Mouse (Mus musculus): ENCODE results near the gene Nagpa. TPM values are rescaled to one million over a fixed set of nuclear protein-coding genes. Genes with fewer than 3 reads are reported as not detected.

Nagpa gene
- total and polyA plus RNA-seq, 3 experiments, result 34.0 to 60.5 TPM; not detected in 1

- peaks cover 4 to 10% of the 10 kb centered on the region in 2 experiments for H3K4me1 ChIP-seq (ENCODE audit: control insufficient read depth in 1 of 2, insufficient read depth in 2 of 2, low read length in 2 of 2)
- peak within 1 kb of the TSS; percentile 83 to 96 for H3K4me3 ChIP-seq (ENCODE audit: control insufficient read depth in 1 of 2, insufficient read depth in 1 of 2, low read depth in 2 of 2, low read length in 2 of 2)
- peak within 1 kb of the TSS; percentile 88 for H3K9ac ChIP-seq (ENCODE audit: control insufficient read depth, low read depth, low read length, poor library complexity, severe bottlenecking)
- DNase-seq (ENCODE audit: low read depth, low spot score), result peak; percentile 98
- no peaks in the 10 kb centered on the region for H3K9me3 ChIP-seq (replicated peaks; ENCODE audit: insufficient read depth, low read length)
- peaks cover 7% of the 10 kb centered on the region for H3K79me2 ChIP-seq (ENCODE audit: control insufficient read depth, insufficient read depth, low read length, poor library complexity)
- H3K27ac ChIP-seq (ENCODE audit: control insufficient read depth, low read depth, low read length), result peak within 1 kb of the TSS; percentile 54
- H3K27me3 ChIP-seq (ENCODE audit: control insufficient read depth in 1 of 2, insufficient read depth in 2 of 2, low read length in 2 of 2), result no peaks in the 10 kb centered on the region
- peaks cover 0 to 13% of the 10 kb centered on the region in 2 experiments; a peak in 2 of 4 replicates for H3K36me3 ChIP-seq (ENCODE audit: control insufficient read depth in 1 of 2, insufficient read depth in 2 of 2, low read length in 2 of 2)
- TF ChIP-seq ZKSCAN1 (IDR thresholded peaks at IDR 0.05; ENCODE audit: low read depth, low read length) (no peak), HCFC1 (IDR thresholded peaks at IDR 0.05; ENCODE audit: low read depth, low read length) (peak; percentile 84), SIN3A (IDR thresholded peaks at IDR 0.05; ENCODE audit: low read length) (peak; percentile 95), ETS1 (IDR thresholded peaks at IDR 0.05; ENCODE audit: low read depth, low read length) (peak; percentile 37; the same call in 1 of the 2 replicates), EP300 (IDR thresholded peaks at IDR 0.05; ENCODE audit: low read depth in 1 of 2, low read length in 2 of 2) (0 out of 4 replicates have a peak, but pooled peaks of 1 of the 2 experiments have one; percentile 13), CHD2 (IDR thresholded peaks at IDR 0.05; ENCODE audit: low read length) (no peak), MYB (IDR thresholded peaks at IDR 0.05; ENCODE audit: low read depth, low read length) (no peak), MAZ (IDR thresholded peaks at IDR 0.05; ENCODE audit: low read depth, low read length) (no peak), ZNF384 (IDR thresholded peaks at IDR 0.05; ENCODE audit: low read depth, low read length) (no peak), CTCF (IDR thresholded peaks at IDR 0.05 in 2 of 3, conservative IDR thresholded peaks at IDR 0.05 in 1 of 3; ENCODE audit: control insufficient read depth in 1 of 3, insufficient read depth in 1 of 3, low read depth in 2 of 3, low read length in 3 of 3, poor library complexity in 1 of 3, severe bottlenecking in 1 of 3) (no peak), USF1 (IDR thresholded peaks at IDR 0.05; ENCODE audit: low read depth, low read length) (peak; percentile 99), CHD1 (IDR thresholded peaks at IDR 0.05; ENCODE audit: low read depth, low read length) (no peak), MAFK (IDR thresholded peaks at IDR 0.05; ENCODE audit: borderline replicate concordance, low read depth, low read length) (no peak), RAD21 (IDR thresholded peaks at IDR 0.05; ENCODE audit: low read depth, low read length) (no peak), GABPA (IDR thresholded peaks at IDR 0.05; ENCODE audit: low read depth, low read length) (no peak), RCOR1 (IDR thresholded peaks at IDR 0.05; ENCODE audit: low read depth, low read length) (no peak), ZC3H11A (IDR thresholded peaks at IDR 0.05; ENCODE audit: low read depth, low read length) (no peak), ELF1 (IDR thresholded peaks at IDR 0.05; ENCODE audit: low read depth, low read length) (peak; percentile 86), POLR2AphosphoS5 (IDR thresholded peaks at IDR 0.05; ENCODE audit: borderline replicate concordance, low read depth, low read length) (no peak), MXI1 (IDR thresholded peaks at IDR 0.05; ENCODE audit: low read depth, low read length) (peak; percentile 98), MAX (IDR thresholded peaks at IDR 0.05; ENCODE audit: low read length) (peak; percentile 97), KAT2A (conservative IDR thresholded peaks at IDR 0.05; ENCODE audit: low read depth, low read length) (no peak), POLR2A (IDR thresholded peaks at IDR 0.05; ENCODE audit: control insufficient read depth in 1 of 2, insufficient read depth in 1 of 2, low read depth in 1 of 2, low read length in 2 of 2, poor library complexity in 1 of 2) (peak; percentile 99 to 100), MYC (IDR thresholded peaks at IDR 0.05; ENCODE audit: low read depth, low read length) (peak; percentile 90), GATA1 (IDR thresholded peaks at IDR 0.05; ENCODE audit: low read depth, low read length) (no peak), TBP (IDR thresholded peaks at IDR 0.05; ENCODE audit: low read depth, low read length) (peak; percentile 67; the same call in 1 of the 2 replicates), NELFE (IDR thresholded peaks at IDR 0.05; ENCODE audit: low read depth, low read length) (peak; percentile 98), ZMIZ1 (IDR thresholded peaks at IDR 0.05; ENCODE audit: low read depth, low read length) (peak; percentile 75; the same call in 1 of the 2 replicates), POLR2AphosphoS2 (IDR thresholded peaks at IDR 0.05; ENCODE audit: low read length) (peak; percentile 88; the same call in 1 of the 2 replicates), MEF2A (IDR thresholded peaks at IDR 0.05; ENCODE audit: extremely low read depth, insufficient replicate concordance, low read depth, low read length, poor library complexity, severe bottlenecking) (no peak), TCF12 (IDR thresholded peaks at IDR 0.05; ENCODE audit: low read depth, low read length) (peak; percentile 52), NRF1 (IDR thresholded peaks at IDR 0.05; ENCODE audit: insufficient read depth, low read depth, low read length, poor library complexity, severe bottlenecking) (peak; percentile 86), UBTF (IDR thresholded peaks at IDR 0.05; ENCODE audit: borderline replicate concordance, insufficient read depth, low read depth, low read length) (no peak), SMC3 (IDR thresholded peaks at IDR 0.05; ENCODE audit: low read depth, low read length) (no peak), JUND (IDR thresholded peaks at IDR 0.05; ENCODE audit: low read depth, low read length) (no peak), E2F4 (IDR thresholded peaks at IDR 0.05; ENCODE audit: borderline replicate concordance, low read depth, low read length) (no peak; the same call in 1 of the 2 replicates)
These were observed 29.9 kb upstream of the Nagpa start, which contains the start of gene Alg1 for GRCm38 (mm10) chr16:5233418-5234313. Gene Alg1 (plus strand): TSS chr16:5233621.
